Mouse (Mus musculus): ENCODE results near the gene Insyn1. TPM values are rescaled to one million over a fixed set of nuclear protein-coding genes. Genes with fewer than 3 reads are reported as not detected.

The Insyn1 gene
- 1.7 and 2.2 TPM in 2 replicates for polyA plus RNA-seq (2014; fragmentation: Nextera tagmentation; extraction: Ambion mirVana)

DNA sequence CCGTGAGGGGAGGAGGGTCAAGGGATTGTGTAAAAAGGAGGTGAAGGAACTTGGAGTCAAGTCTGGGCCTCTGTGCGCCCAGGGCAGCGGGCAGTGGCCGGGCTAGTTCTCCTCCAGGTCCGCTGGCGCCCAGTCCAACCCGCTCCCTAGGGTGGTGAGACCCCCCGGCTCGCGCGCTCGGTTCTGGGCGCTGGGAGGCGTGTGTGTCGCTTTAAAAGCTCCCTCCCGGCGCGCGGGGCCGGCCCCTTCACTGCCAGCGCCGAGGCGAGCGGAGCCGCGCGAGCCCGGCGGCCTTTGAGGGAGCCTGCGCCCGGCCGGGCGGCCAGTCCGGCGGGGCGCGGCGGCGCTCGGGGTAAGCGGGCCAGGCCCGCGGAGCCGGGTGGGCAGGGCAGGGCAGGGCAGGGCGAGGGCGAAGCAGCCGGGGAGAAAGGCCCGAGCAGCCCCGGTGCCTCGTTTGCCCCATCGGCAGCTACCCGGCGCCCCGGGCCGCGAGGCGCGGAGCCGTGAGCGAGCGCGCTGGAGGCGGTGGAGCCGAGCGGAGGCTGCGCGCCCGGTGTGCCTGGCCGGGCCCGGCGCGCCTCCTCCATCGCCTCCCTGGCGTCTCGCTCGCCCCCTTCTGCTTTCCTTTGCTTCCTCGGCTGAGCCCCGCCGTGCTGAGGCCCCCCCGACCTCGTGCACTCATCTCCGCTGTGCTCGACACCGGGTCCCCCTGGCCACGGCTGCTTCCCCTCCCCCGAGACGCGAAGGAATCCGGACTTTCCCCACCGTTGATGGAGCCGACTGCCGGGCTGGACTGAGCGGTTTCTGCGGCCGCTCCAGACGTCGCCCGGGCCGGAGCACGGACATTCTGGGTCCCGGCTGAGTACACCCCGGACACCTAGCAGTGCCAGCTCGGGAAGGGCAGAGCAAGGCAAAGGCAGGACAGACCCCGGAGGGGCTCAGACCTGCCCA is at the start of gene Insyn1:
Gene Insyn1, plus strand, starts transcription at position 753 of the 951 bp plus-strand sequence.
- 0 out of 2 replicates have a peak within 1 kb of the TSS, but pooled peaks have one; percentile 36 for H3K27ac ChIP-seq (replicated peaks; ENCODE audit: low read depth, low read length)
- H3K4me1 ChIP-seq (ENCODE audit: control insufficient read depth, insufficient read depth, low read length): peaks cover 23% of the 10 kb centered on the region
- WGBS: under 1% methylated on average over 68 of the region's 104 CpGs
- no peaks in the 10 kb centered on the region for H3K36me3 ChIP-seq (ENCODE audit: control insufficient read depth, insufficient read depth, low read length)
- H3K4me3 ChIP-seq (ENCODE audit: low read depth, low read length): peak within 1 kb of the TSS; percentile 65
- H3K9me3 ChIP-seq (ENCODE audit: control insufficient read depth, low read length): no peaks in the 10 kb centered on the region
- peak within 1 kb of the TSS; percentile 82 for H3K9ac ChIP-seq (ENCODE audit: low read length)
- peak within 1 kb of the TSS; percentile 98 for H3K4me2 ChIP-seq (ENCODE audit: low read depth, severe bottlenecking)
- ATAC-seq (ENCODE audit: insufficient number of reproducible peaks, low FRiP score, low TSS enrichment, low read depth) (peak; percentile 63), DNase-seq (ENCODE audit: low spot score) (peak; percentile 76)
- H3K27me3 ChIP-seq (ENCODE audit: control insufficient read depth, insufficient read depth, low read length): peaks cover 5% of the 10 kb centered on the region; the same call in 1 of the 2 replicates

DNA sequence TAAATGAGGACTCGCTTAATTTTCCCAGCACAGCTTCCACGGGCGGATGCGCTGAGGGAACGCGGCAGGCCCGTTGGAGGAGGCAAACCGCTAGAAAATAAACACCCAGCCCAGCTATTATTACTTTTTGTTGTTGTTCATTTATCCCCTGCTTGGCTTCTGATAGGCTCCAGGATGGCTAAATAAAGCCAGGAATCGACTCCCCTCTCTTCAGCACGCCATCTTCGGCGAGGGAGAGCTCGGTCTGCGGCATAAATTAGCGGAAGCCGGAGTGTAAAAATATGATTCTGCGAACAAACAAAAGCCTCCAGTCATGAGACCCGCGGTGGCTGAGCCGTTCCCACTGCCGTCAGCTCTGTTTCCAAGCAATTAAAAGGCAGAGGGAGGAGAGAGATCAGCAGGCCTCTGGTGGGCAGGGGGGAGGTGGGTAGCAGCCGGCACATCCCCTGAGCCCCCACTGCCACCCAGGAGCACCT is 49.4 kb upstream of the Insyn1 start:
- no peaks in the 10 kb centered on the region for H3K9me3 ChIP-seq (ENCODE audit: control insufficient read depth, low read length)
- H3K4me3 ChIP-seq (ENCODE audit: low read depth, low read length): no peak overlapping the region
- no peaks in the 10 kb centered on the region for H3K27me3 ChIP-seq (ENCODE audit: control insufficient read depth, insufficient read depth, low read length)
- 83% methylated on average over 22 of the region's 22 CpGs for WGBS
- no peak overlapping the region for H3K4me2 ChIP-seq (ENCODE audit: low read depth, severe bottlenecking)
- H3K4me1 ChIP-seq (ENCODE audit: control insufficient read depth, insufficient read depth, low read length): peaks cover 4% of the 10 kb centered on the region; the same call in 1 of the 2 replicates
- DNase-seq (ENCODE audit: low spot score): no peak
- no peaks in the 10 kb centered on the region for H3K36me3 ChIP-seq (ENCODE audit: control insufficient read depth, insufficient read depth, low read length)
- H3K27ac ChIP-seq (replicated peaks; ENCODE audit: low read depth, low read length): no peak overlapping the region; the same call in 1 of the 2 replicates
- no peak for ATAC-seq (ENCODE audit: insufficient number of reproducible peaks, low FRiP score, low TSS enrichment, low read depth)
- no peak overlapping the region for H3K9ac ChIP-seq (ENCODE audit: low read length)

GRCm38 (mm10) chr9:58440100-58440499 is 48.3 kb upstream of the Insyn1 start:
- H3K9ac ChIP-seq (ENCODE audit: low read length): no peak overlapping the region
- H3K36me3 ChIP-seq (ENCODE audit: control insufficient read depth, insufficient read depth, low read length): no peaks in the 10 kb centered on the region
- H3K4me2 ChIP-seq (ENCODE audit: low read depth, severe bottlenecking): no peak overlapping the region
- H3K4me3 ChIP-seq (ENCODE audit: low read depth, low read length): no peak overlapping the region
- no peaks in the 10 kb centered on the region for H3K27me3 ChIP-seq (ENCODE audit: control insufficient read depth, insufficient read depth, low read length)
- DNase-seq (ENCODE audit: low spot score): no peak
- peaks cover 4% of the 10 kb centered on the region; the same call in 1 of the 2 replicates for H3K4me1 ChIP-seq (ENCODE audit: control insufficient read depth, insufficient read depth, low read length)
- H3K9me3 ChIP-seq (ENCODE audit: control insufficient read depth, low read length): no peaks in the 10 kb centered on the region
- H3K27ac ChIP-seq (replicated peaks; ENCODE audit: low read depth, low read length): no peak overlapping the region
- 84% methylated on average over 6 of the region's 6 CpGs for WGBS
- no peak for ATAC-seq (ENCODE audit: insufficient number of reproducible peaks, low FRiP score, low TSS enrichment, low read depth)

DNA sequence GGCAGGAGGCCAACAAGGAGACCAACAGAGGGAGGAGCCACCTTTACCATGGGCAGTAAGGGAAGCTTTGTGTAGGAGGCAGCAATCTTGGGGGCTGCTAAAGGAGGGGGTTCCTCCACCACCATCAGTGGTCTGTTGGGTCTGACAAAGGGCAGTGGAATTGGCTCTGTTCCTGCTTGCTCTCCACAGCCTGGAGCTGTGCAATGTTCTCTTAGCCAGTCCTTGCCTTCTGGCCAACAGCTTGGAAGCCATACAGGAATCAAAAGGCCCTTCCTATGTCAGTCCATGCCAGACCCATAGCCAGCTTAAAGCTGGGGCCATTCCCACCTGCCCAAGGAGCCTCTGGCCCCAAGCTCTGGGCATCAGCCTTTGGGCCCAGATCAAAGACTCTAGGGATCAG is 47.8 kb upstream of the Insyn1 start:
- Histone ChIP-seq H3K9ac (ENCODE audit: low read length) (no peak overlapping the region), H3K27me3 (ENCODE audit: control insufficient read depth, insufficient read depth, low read length) (no peaks in the 10 kb centered on the region), H3K27ac (replicated peaks; ENCODE audit: low read depth, low read length) (no peak overlapping the region), H3K36me3 (ENCODE audit: control insufficient read depth, insufficient read depth, low read length) (no peaks in the 10 kb centered on the region), H3K4me1 (ENCODE audit: control insufficient read depth, insufficient read depth, low read length) (peaks cover 4% of the 10 kb centered on the region; the same call in 1 of the 2 replicates), H3K4me2 (ENCODE audit: low read depth, severe bottlenecking) (no peak overlapping the region), H3K4me3 (ENCODE audit: low read depth, low read length) (no peak overlapping the region), H3K9me3 (ENCODE audit: control insufficient read depth, low read length) (no peaks in the 10 kb centered on the region)
- ATAC-seq (ENCODE audit: insufficient number of reproducible peaks, low FRiP score, low TSS enrichment, low read depth) (no peak), DNase-seq (ENCODE audit: low spot score) (no peak)

- Histone ChIP-seq H3K4me2 (ENCODE audit: low read depth, severe bottlenecking) (no peak overlapping the region), H3K4me3 (ENCODE audit: low read depth, low read length) (no peak overlapping the region), H3K9ac (ENCODE audit: low read length) (no peak overlapping the region), H3K36me3 (ENCODE audit: control insufficient read depth, insufficient read depth, low read length) (no peaks in the 10 kb centered on the region), H3K9me3 (ENCODE audit: control insufficient read depth, low read length) (no peaks in the 10 kb centered on the region), H3K27me3 (ENCODE audit: control insufficient read depth, insufficient read depth, low read length) (no peaks in the 10 kb centered on the region), H3K4me1 (ENCODE audit: control insufficient read depth, insufficient read depth, low read length) (peaks cover 4% of the 10 kb centered on the region; the same call in 1 of the 2 replicates), H3K27ac (replicated peaks; ENCODE audit: low read depth, low read length) (no peak overlapping the region)
- DNase-seq (ENCODE audit: low spot score) (no peak), ATAC-seq (ENCODE audit: insufficient number of reproducible peaks, low FRiP score, low TSS enrichment, low read depth) (no peak)
- WGBS: 65% methylated on average over 6 of the region's 6 CpGs
These were observed 46.9 kb upstream of the Insyn1 start for GRCm38 (mm10) chr9:58441351-58442104.

- no peak overlapping the region for H3K4me2 ChIP-seq (ENCODE audit: low read depth, severe bottlenecking)
- H3K4me3 ChIP-seq (ENCODE audit: low read depth, low read length): no peak overlapping the region
- no peak for ATAC-seq (ENCODE audit: insufficient number of reproducible peaks, low FRiP score, low TSS enrichment, low read depth)
- no peaks in the 10 kb centered on the region for H3K36me3 ChIP-seq (ENCODE audit: control insufficient read depth, insufficient read depth, low read length)
- H3K9me3 ChIP-seq (ENCODE audit: control insufficient read depth, low read length): no peaks in the 10 kb centered on the region
- 40% methylated on average over 7 of the region's 7 CpGs for WGBS
- H3K9ac ChIP-seq (ENCODE audit: low read length): no peak overlapping the region
- peaks cover 4% of the 10 kb centered on the region; the same call in 1 of the 2 replicates for H3K4me1 ChIP-seq (ENCODE audit: control insufficient read depth, insufficient read depth, low read length)
- DNase-seq (ENCODE audit: low spot score): no peak
- H3K27me3 ChIP-seq (ENCODE audit: control insufficient read depth, insufficient read depth, low read length): no peaks in the 10 kb centered on the region
- no peak overlapping the region for H3K27ac ChIP-seq (replicated peaks; ENCODE audit: low read depth, low read length)
These were observed 46.0 kb upstream of the Insyn1 start for GRCm38 (mm10) chr9:58442105-58443010.

- H3K27ac ChIP-seq (replicated peaks; ENCODE audit: low read depth, low read length): no peak overlapping the region
- no peak overlapping the region for H3K4me2 ChIP-seq (ENCODE audit: low read depth, severe bottlenecking)
- H3K4me3 ChIP-seq (ENCODE audit: low read depth, low read length): no peak overlapping the region
- DNase-seq (ENCODE audit: low spot score): no peak
- no peak overlapping the region for H3K9ac ChIP-seq (ENCODE audit: low read length)
- no peaks in the 10 kb centered on the region for H3K27me3 ChIP-seq (ENCODE audit: control insufficient read depth, insufficient read depth, low read length)
- no peaks in the 10 kb centered on the region for H3K36me3 ChIP-seq (ENCODE audit: control insufficient read depth, insufficient read depth, low read length)
- ATAC-seq (ENCODE audit: insufficient number of reproducible peaks, low FRiP score, low TSS enrichment, low read depth): no peak
- WGBS: 73% methylated on average over 3 of the region's 3 CpGs
- H3K4me1 ChIP-seq (ENCODE audit: control insufficient read depth, insufficient read depth, low read length): peaks cover 4% of the 10 kb centered on the region; the same call in 1 of the 2 replicates
- H3K9me3 ChIP-seq (ENCODE audit: control insufficient read depth, low read length): no peaks in the 10 kb centered on the region
These were observed 45.3 kb upstream of the Insyn1 start for GRCm38 (mm10) chr9:58443061-58443460.
